Mouse (Mus musculus): Measurements from ENCODE around the gene Taok2. TPM values are rescaled to one million over a fixed set of nuclear protein-coding genes. Genes with fewer than 3 reads are reported as not detected.

Gene Taok2
- total RNA-seq (2014; rRNA removed; ENCODE audit: low replicate concordance) (47.4 and 47.9 TPM in 2 replicates), polyA plus RNA-seq (2015; fragmentation: Nextera tagmentation; extraction: Ambion mirVana) (17.9 and 20.9 TPM in 2 replicates)

GRCm38 (mm10) chr7:126884286-126885164, at the start of gene Taok2:
Gene Taok2 (minus strand): TSS chr7:126884703.
- Histone ChIP-seq H3K9me3 (replicated peaks; ENCODE audit: control insufficient read depth, low read length) (no peaks in the 10 kb centered on the region), H3K4me2 (ENCODE audit: low read depth, low read length) (peak within 1 kb of the TSS; percentile 97), H3K27me3 (ENCODE audit: control insufficient read depth, insufficient read depth, low read length) (no peaks in the 10 kb centered on the region), H3K4me1 (ENCODE audit: control insufficient read depth, insufficient read depth) (peaks cover 24% of the 10 kb centered on the region; the same call in 1 of the 2 replicates), H3K36me3 (replicated peaks; ENCODE audit: control insufficient read depth, insufficient read depth, low read length) (peaks cover 10% of the 10 kb centered on the region), H3K9ac (replicated peaks; ENCODE audit: low read depth, low read length) (peak within 1 kb of the TSS; percentile 90), H3K27ac (ENCODE audit: low read depth) (peak within 1 kb of the TSS; percentile 96), H3K4me3 (ENCODE audit: low read depth, low read length) (peak within 1 kb of the TSS; percentile 93)
- under 1% methylated on average over 56 of the region's 56 CpGs for WGBS
- ATAC-seq (ENCODE audit: insufficient read depth, low read depth) = peak; percentile 95
- DNase-seq (ENCODE audit: low spot score) = peak; percentile 97
- TF ChIP-seq EP300 (IDR thresholded peaks at IDR 0.05; ENCODE audit: low read depth) = no peak
- peak; percentile 20; the same call in 1 of the 2 replicates for TF ChIP-seq CTCF (IDR thresholded peaks at IDR 0.05; ENCODE audit: low read depth)

GRCm38 (mm10) chr7:126932652-126933051, 48.1 kb upstream of the Taok2 start:
- Histone ChIP-seq H3K27me3 (ENCODE audit: control insufficient read depth, insufficient read depth, low read length) (no peaks in the 10 kb centered on the region), H3K36me3 (replicated peaks; ENCODE audit: control insufficient read depth, insufficient read depth, low read length) (peaks cover 33% of the 10 kb centered on the region), H3K27ac (ENCODE audit: low read depth) (no peak overlapping the region), H3K4me2 (ENCODE audit: low read depth, low read length) (no peak overlapping the region), H3K9me3 (replicated peaks; ENCODE audit: control insufficient read depth, low read length) (no peaks in the 10 kb centered on the region), H3K9ac (replicated peaks; ENCODE audit: low read depth, low read length) (no peak overlapping the region), H3K4me3 (ENCODE audit: low read depth, low read length) (no peak overlapping the region), H3K4me1 (ENCODE audit: control insufficient read depth, insufficient read depth) (peaks cover 6% of the 10 kb centered on the region)
- DNase-seq (ENCODE audit: low spot score) (no peak), ATAC-seq (ENCODE audit: insufficient read depth, low read depth) (no peak)
- no peak for TF ChIP-seq CTCF (IDR thresholded peaks at IDR 0.05; ENCODE audit: low read depth)
- no peak for TF ChIP-seq EP300 (IDR thresholded peaks at IDR 0.05; ENCODE audit: low read depth)
- 81% methylated on average over 2 of the region's 2 CpGs for WGBS

- Histone ChIP-seq H3K27ac (ENCODE audit: low read depth) (peak overlapping the region; percentile 28), H3K4me1 (ENCODE audit: control insufficient read depth, insufficient read depth) (peaks cover 6% of the 10 kb centered on the region), H3K9ac (replicated peaks; ENCODE audit: low read depth, low read length) (peak overlapping the region; percentile 56), H3K9me3 (replicated peaks; ENCODE audit: control insufficient read depth, low read length) (no peaks in the 10 kb centered on the region), H3K36me3 (replicated peaks; ENCODE audit: control insufficient read depth, insufficient read depth, low read length) (0 out of 2 replicates have a peak, but pooled peaks cover 10% of the 10 kb centered on the region), H3K4me2 (ENCODE audit: low read depth, low read length) (peak overlapping the region; percentile 77), H3K4me3 (ENCODE audit: low read depth, low read length) (peak overlapping the region; percentile 57), H3K27me3 (ENCODE audit: control insufficient read depth, insufficient read depth, low read length) (no peaks in the 10 kb centered on the region)
- DNase-seq (ENCODE audit: low spot score) (no peak), ATAC-seq (ENCODE audit: insufficient read depth, low read depth) (peak; percentile 58)
- TF ChIP-seq EP300 (IDR thresholded peaks at IDR 0.05; ENCODE audit: low read depth) (no peak), CTCF (IDR thresholded peaks at IDR 0.05; ENCODE audit: low read depth) (no peak)
- 1% methylated on average over 26 of the region's 27 CpGs for WGBS
These were observed 44.5 kb upstream of the Taok2 start for GRCm38 (mm10) chr7:126929046-126929445.

GRCm38 (mm10) chr7:126928384-126929037, 44.0 kb upstream of the Taok2 start, which contains the start of gene Kctd13:
Gene Kctd13 (plus strand): TSS chr7:126928879.
- H3K4me3 ChIP-seq (ENCODE audit: low read depth, low read length) = peak within 1 kb of the TSS; percentile 57
- H3K27ac ChIP-seq (ENCODE audit: low read depth) = peak within 1 kb of the TSS; percentile 28
- TF ChIP-seq CTCF (IDR thresholded peaks at IDR 0.05; ENCODE audit: low read depth) = no peak
- TF ChIP-seq EP300 (IDR thresholded peaks at IDR 0.05; ENCODE audit: low read depth) = no peak
- ATAC-seq (ENCODE audit: insufficient read depth, low read depth) = peak; percentile 96
- no peaks in the 10 kb centered on the region for H3K27me3 ChIP-seq (ENCODE audit: control insufficient read depth, insufficient read depth, low read length)
- 0 out of 2 replicates have a peak, but pooled peaks cover 10% of the 10 kb centered on the region for H3K36me3 ChIP-seq (replicated peaks; ENCODE audit: control insufficient read depth, insufficient read depth, low read length)
- peaks cover 6% of the 10 kb centered on the region for H3K4me1 ChIP-seq (ENCODE audit: control insufficient read depth, insufficient read depth)
- DNase-seq (ENCODE audit: low spot score) = peak; percentile 84
- peak within 1 kb of the TSS; percentile 77 for H3K4me2 ChIP-seq (ENCODE audit: low read depth, low read length)
- peak within 1 kb of the TSS; percentile 56 for H3K9ac ChIP-seq (replicated peaks; ENCODE audit: low read depth, low read length)
- no peaks in the 10 kb centered on the region for H3K9me3 ChIP-seq (replicated peaks; ENCODE audit: control insufficient read depth, low read length)
- 3% methylated on average over 51 of the region's 56 CpGs for WGBS

- 29% methylated on average over 3 of the region's 3 CpGs for WGBS
- DNase-seq (ENCODE audit: low spot score) = no peak
- TF ChIP-seq EP300 (IDR thresholded peaks at IDR 0.05; ENCODE audit: low read depth) = no peak
- TF ChIP-seq CTCF (IDR thresholded peaks at IDR 0.05; ENCODE audit: low read depth) = no peak
These were observed 41.8 kb upstream of the Taok2 start for GRCm38 (mm10) chr7:126926299-126926698.

More at GRCm38 (mm10) chr7:126926299-126926698, 41.8 kb upstream of the Taok2 start:
- H3K27me3 ChIP-seq (ENCODE audit: control insufficient read depth, insufficient read depth, low read length) = no peaks in the 10 kb centered on the region
- no peak overlapping the region for H3K4me2 ChIP-seq (ENCODE audit: low read depth, low read length)
- no peak for ATAC-seq (ENCODE audit: insufficient read depth, low read depth)
- no peaks in the 10 kb centered on the region for H3K9me3 ChIP-seq (replicated peaks; ENCODE audit: control insufficient read depth, low read length)
- H3K27ac ChIP-seq (ENCODE audit: low read depth) = no peak overlapping the region
- H3K9ac ChIP-seq (replicated peaks; ENCODE audit: low read depth, low read length) = no peak overlapping the region
- peaks cover 6% of the 10 kb centered on the region for H3K4me1 ChIP-seq (ENCODE audit: control insufficient read depth, insufficient read depth)
- 0 out of 2 replicates have a peak, but pooled peaks cover 3% of the 10 kb centered on the region for H3K36me3 ChIP-seq (replicated peaks; ENCODE audit: control insufficient read depth, insufficient read depth, low read length)
- H3K4me3 ChIP-seq (ENCODE audit: low read depth, low read length) = no peak overlapping the region
